Mouse (Mus musculus) C2C12 (cell line): Measurements from ENCODE around the gene Prkce.

Experiments used
- CTCF ChIP-seq: IDR thresholded peaks from one replicate; pipeline ENCODE4 v1.5.1; 2011; ENCODE audit not compliant: control insufficient read depth, insufficient read depth, insufficient read length
- USF1 ChIP-seq: IDR thresholded peaks from one replicate; pipeline ENCODE4 v1.6.1; 2011; ENCODE audit warnings: low read depth, mild to moderate bottlenecking, control low read depth, moderate library complexity

DNA sequence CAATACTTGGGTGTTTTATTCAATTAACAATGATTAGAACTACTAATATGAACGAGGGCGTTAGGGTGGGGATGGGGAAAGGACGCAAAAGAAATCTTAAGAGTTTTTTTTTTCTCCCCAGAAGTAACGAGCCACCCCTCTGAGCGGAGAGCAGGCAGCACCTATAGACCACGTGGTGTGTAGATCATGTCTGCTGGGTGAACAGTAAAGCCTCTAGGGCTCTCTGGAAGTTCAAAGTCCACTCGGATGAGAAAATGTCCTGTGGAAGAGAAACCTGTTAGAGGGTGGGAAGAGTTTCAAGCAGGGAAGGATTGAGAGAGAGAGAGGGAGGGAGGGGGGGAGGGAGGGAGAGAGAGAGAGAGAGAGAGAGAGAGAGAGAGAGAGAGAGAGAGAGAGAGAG, 298.8 kb downstream of the Prkce start:
- no peak for TF ChIP-seq CTCF
- no peak for TF ChIP-seq USF1
